Mouse (Mus musculus): ENCODE data around the gene R3hdm2. TPM values are rescaled to one million over a fixed set of nuclear protein-coding genes. Genes with fewer than 3 reads are reported as not detected.

Gene R3hdm2
- polyA plus RNA-seq, 1 experiment, result 122 TPM

GRCm38 (mm10) chr10:127485235-127485634 lies 105.1 kb downstream of the R3hdm2 start:
- H3K27me3 ChIP-seq (ENCODE audit: control insufficient read depth, insufficient read depth, low read length, poor library complexity, severe bottlenecking), result no peaks in the 10 kb centered on the region
- H3K36me3 ChIP-seq (ENCODE audit: control insufficient read depth, insufficient read depth, low read length, poor library complexity, severe bottlenecking), result peaks cover 9% of the 10 kb centered on the region
- no peak for TF ChIP-seq POLR2A (IDR thresholded peaks at IDR 0.05; ENCODE audit: insufficient read depth, low read length)
- TF ChIP-seq CTCF (IDR thresholded peaks at IDR 0.05; ENCODE audit: low read depth, low read length), result no peak
- TF ChIP-seq EP300 (IDR thresholded peaks at IDR 0.05; ENCODE audit: insufficient read depth, low read depth, low read length), result no peak
- no peaks in the 10 kb centered on the region for H3K9me3 ChIP-seq (replicated peaks; ENCODE audit: control insufficient read depth, insufficient read depth, low read length, poor library complexity, severe bottlenecking)
- H3K27ac ChIP-seq (ENCODE audit: insufficient read depth, low read length), result no peak overlapping the region
- H3K4me1 ChIP-seq (ENCODE audit: control insufficient read depth, insufficient read depth, low read length), result no peaks in the 10 kb centered on the region
- H3K9ac ChIP-seq (ENCODE audit: low read depth, poor library complexity, severe bottlenecking), result no peak overlapping the region
- no peak overlapping the region for H3K4me3 ChIP-seq (ENCODE audit: low read depth, low read length)

- H3K4me1 ChIP-seq (ENCODE audit: control insufficient read depth, insufficient read depth, low read length), result no peaks in the 10 kb centered on the region
- H3K9me3 ChIP-seq (replicated peaks; ENCODE audit: control insufficient read depth, insufficient read depth, low read length, poor library complexity, severe bottlenecking), result no peaks in the 10 kb centered on the region
- H3K27me3 ChIP-seq (ENCODE audit: control insufficient read depth, insufficient read depth, low read length, poor library complexity, severe bottlenecking), result no peaks in the 10 kb centered on the region
- no peak overlapping the region for H3K27ac ChIP-seq (ENCODE audit: insufficient read depth, low read length)
- no peak overlapping the region for H3K9ac ChIP-seq (ENCODE audit: low read depth, poor library complexity, severe bottlenecking)
- TF ChIP-seq POLR2A (IDR thresholded peaks at IDR 0.05; ENCODE audit: insufficient read depth, low read length), result no peak
- TF ChIP-seq CTCF (IDR thresholded peaks at IDR 0.05; ENCODE audit: low read depth, low read length), result no peak
- TF ChIP-seq EP300 (IDR thresholded peaks at IDR 0.05; ENCODE audit: insufficient read depth, low read depth, low read length), result no peak
- no peak overlapping the region for H3K4me3 ChIP-seq (ENCODE audit: low read depth, low read length)
- H3K36me3 ChIP-seq (ENCODE audit: control insufficient read depth, insufficient read depth, low read length, poor library complexity, severe bottlenecking), result peaks cover 9% of the 10 kb centered on the region
Measured at GRCm38 (mm10) chr10:127488856-127489255, 108.7 kb downstream of the R3hdm2 start.

- peaks cover 9% of the 10 kb centered on the region; the same call in 1 of the 2 replicates for H3K36me3 ChIP-seq (ENCODE audit: control insufficient read depth, insufficient read depth, low read length, poor library complexity, severe bottlenecking)
- H3K4me1 ChIP-seq (ENCODE audit: control insufficient read depth, insufficient read depth, low read length), result no peaks in the 10 kb centered on the region
- H3K4me3 ChIP-seq (ENCODE audit: low read depth, low read length), result no peak overlapping the region
- H3K27ac ChIP-seq (ENCODE audit: insufficient read depth, low read length), result no peak overlapping the region
- H3K9ac ChIP-seq (ENCODE audit: low read depth, poor library complexity, severe bottlenecking), result no peak overlapping the region
- H3K9me3 ChIP-seq (replicated peaks; ENCODE audit: control insufficient read depth, insufficient read depth, low read length, poor library complexity, severe bottlenecking), result no peaks in the 10 kb centered on the region
- TF ChIP-seq CTCF (IDR thresholded peaks at IDR 0.05; ENCODE audit: low read depth, low read length), result no peak
- no peak for TF ChIP-seq POLR2A (IDR thresholded peaks at IDR 0.05; ENCODE audit: insufficient read depth, low read length)
- TF ChIP-seq EP300 (IDR thresholded peaks at IDR 0.05; ENCODE audit: insufficient read depth, low read depth, low read length), result no peak
- no peaks in the 10 kb centered on the region for H3K27me3 ChIP-seq (ENCODE audit: control insufficient read depth, insufficient read depth, low read length, poor library complexity, severe bottlenecking)
Measured at GRCm38 (mm10) chr10:127490160-127491127, 110.3 kb downstream of the R3hdm2 start.

- Histone ChIP-seq H3K27me3 (ENCODE audit: control insufficient read depth, insufficient read depth, low read length, poor library complexity, severe bottlenecking) (no peaks in the 10 kb centered on the region), H3K9me3 (replicated peaks; ENCODE audit: control insufficient read depth, insufficient read depth, low read length, poor library complexity, severe bottlenecking) (no peaks in the 10 kb centered on the region), H3K9ac (ENCODE audit: low read depth, poor library complexity, severe bottlenecking) (no peak overlapping the region), H3K27ac (ENCODE audit: insufficient read depth, low read length) (no peak overlapping the region), H3K4me1 (ENCODE audit: control insufficient read depth, insufficient read depth, low read length) (no peaks in the 10 kb centered on the region), H3K36me3 (ENCODE audit: control insufficient read depth, insufficient read depth, low read length, poor library complexity, severe bottlenecking) (peaks cover 9% of the 10 kb centered on the region; the same call in 1 of the 2 replicates), H3K4me3 (ENCODE audit: low read depth, low read length) (no peak overlapping the region)
- TF ChIP-seq CTCF (IDR thresholded peaks at IDR 0.05; ENCODE audit: low read depth, low read length) (no peak), EP300 (IDR thresholded peaks at IDR 0.05; ENCODE audit: insufficient read depth, low read depth, low read length) (no peak), POLR2A (IDR thresholded peaks at IDR 0.05; ENCODE audit: insufficient read depth, low read length) (no peak)
Measured at GRCm38 (mm10) chr10:127491128-127491512, 111.0 kb downstream of the R3hdm2 start.

- Histone ChIP-seq H3K9me3 (replicated peaks; ENCODE audit: control insufficient read depth, insufficient read depth, low read length, poor library complexity, severe bottlenecking) (no peaks in the 10 kb centered on the region), H3K4me1 (ENCODE audit: control insufficient read depth, insufficient read depth, low read length) (no peaks in the 10 kb centered on the region), H3K4me3 (ENCODE audit: low read depth, low read length) (no peak overlapping the region), H3K36me3 (ENCODE audit: control insufficient read depth, insufficient read depth, low read length, poor library complexity, severe bottlenecking) (peaks cover 9% of the 10 kb centered on the region; the same call in 1 of the 2 replicates), H3K27ac (ENCODE audit: insufficient read depth, low read length) (no peak overlapping the region), H3K9ac (ENCODE audit: low read depth, poor library complexity, severe bottlenecking) (no peak overlapping the region), H3K27me3 (ENCODE audit: control insufficient read depth, insufficient read depth, low read length, poor library complexity, severe bottlenecking) (no peaks in the 10 kb centered on the region)
- TF ChIP-seq POLR2A (IDR thresholded peaks at IDR 0.05; ENCODE audit: insufficient read depth, low read length) (no peak), CTCF (IDR thresholded peaks at IDR 0.05; ENCODE audit: low read depth, low read length) (no peak), EP300 (IDR thresholded peaks at IDR 0.05; ENCODE audit: insufficient read depth, low read depth, low read length) (no peak)
Measured at GRCm38 (mm10) chr10:127492118-127492517, 112.0 kb downstream of the R3hdm2 start.

GRCm38 (mm10) chr10:127496156-127496555 lies 116.0 kb downstream of the R3hdm2 start:
- Histone ChIP-seq H3K4me1 (ENCODE audit: control insufficient read depth, insufficient read depth, low read length) (no peaks in the 10 kb centered on the region), H3K4me3 (ENCODE audit: low read depth, low read length) (no peak overlapping the region), H3K36me3 (ENCODE audit: control insufficient read depth, insufficient read depth, low read length, poor library complexity, severe bottlenecking) (no peaks in the 10 kb centered on the region), H3K27ac (ENCODE audit: insufficient read depth, low read length) (no peak overlapping the region), H3K27me3 (ENCODE audit: control insufficient read depth, insufficient read depth, low read length, poor library complexity, severe bottlenecking) (no peaks in the 10 kb centered on the region), H3K9me3 (replicated peaks; ENCODE audit: control insufficient read depth, insufficient read depth, low read length, poor library complexity, severe bottlenecking) (no peaks in the 10 kb centered on the region), H3K9ac (ENCODE audit: low read depth, poor library complexity, severe bottlenecking) (no peak overlapping the region)
- TF ChIP-seq POLR2A (IDR thresholded peaks at IDR 0.05; ENCODE audit: insufficient read depth, low read length) (no peak), CTCF (IDR thresholded peaks at IDR 0.05; ENCODE audit: low read depth, low read length) (no peak), EP300 (IDR thresholded peaks at IDR 0.05; ENCODE audit: insufficient read depth, low read depth, low read length) (no peak)
